Mouse (Mus musculus) retina, postnatal 7 days (tissue): Measurements from ENCODE around the gene Uba3.

Experiments used
- DNase-seq: peaks from one replicate; pipeline ENCODE4 v3.0.0-alpha.2; 2012; ENCODE audit warnings: low read depth, low spot score

The Uba3 gene

DNA sequence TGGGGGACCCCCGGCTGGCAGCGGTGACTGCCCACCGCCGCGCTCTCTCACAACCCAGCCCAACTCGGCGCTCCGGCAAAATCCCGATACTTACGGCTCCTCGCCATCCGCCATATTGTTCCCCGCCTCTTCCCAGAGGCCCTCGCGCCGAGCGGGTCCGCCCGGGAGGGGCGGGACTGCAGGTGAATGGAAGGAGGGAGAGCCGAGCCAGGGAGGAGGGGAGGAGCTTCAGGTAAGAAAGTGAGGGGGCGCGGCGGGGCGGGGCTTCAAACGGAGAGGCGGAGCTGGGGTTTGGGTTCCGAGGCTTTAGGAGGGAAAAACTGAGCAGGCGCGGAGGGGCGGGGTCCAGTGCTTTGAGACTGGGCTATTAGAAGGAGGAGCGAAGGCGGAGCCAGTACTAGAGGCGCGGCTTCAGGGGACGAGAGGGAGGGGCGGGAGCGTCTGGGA, at the start of gene Uba3:
TSS of gene Uba3 (minus strand) at position 209 of the 447 bp plus-strand sequence.
- peak; percentile 100 for DNase-seq

GRCm38 (mm10) chr6:97252711-97253221, 47.3 kb upstream of the Uba3 start, which contains the start of gene Lmod3:
Lmod3 (minus strand) TSS chr6:97252759.
- DNase-seq, result no peak

DNA sequence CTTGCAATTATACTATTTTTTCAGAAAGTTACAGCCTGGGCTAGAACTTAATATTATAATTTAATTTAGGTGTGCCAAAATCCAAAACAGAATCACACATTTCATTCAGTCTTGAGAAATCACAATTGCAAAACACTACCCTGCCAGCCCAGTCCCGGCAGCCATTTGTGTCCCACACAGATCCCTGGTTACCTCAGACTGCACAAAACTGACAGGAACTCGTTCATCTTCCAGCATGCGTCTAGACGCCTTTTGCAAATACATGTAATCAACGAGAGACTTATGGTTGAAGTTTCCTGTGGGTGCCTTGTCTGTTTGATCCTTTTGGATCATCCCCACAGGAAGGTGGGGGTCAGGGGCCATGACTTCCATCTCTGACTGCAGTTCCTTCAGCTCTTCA, 46.6 kb upstream of the Uba3 start:
- DNase-seq, result no peak

DNA sequence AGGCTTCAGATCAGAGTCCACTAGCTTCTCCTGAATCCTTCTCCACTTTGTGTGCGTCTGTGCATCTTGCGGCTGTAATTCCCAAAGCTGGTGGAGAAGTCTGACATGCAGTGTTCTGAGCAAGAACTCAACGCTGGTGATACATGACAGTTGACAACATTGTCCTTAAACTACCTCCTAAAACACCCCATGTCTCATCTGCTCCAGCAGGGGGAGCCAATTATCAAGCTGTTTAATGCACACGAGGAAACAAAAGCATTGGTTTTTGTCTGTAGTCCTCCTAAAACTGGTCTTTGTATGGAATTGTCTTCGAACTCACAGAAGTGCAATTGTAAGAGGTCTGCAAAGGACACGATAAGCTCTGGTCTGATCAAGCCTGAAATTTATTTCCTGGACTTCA, 45.5 kb upstream of the Uba3 start:
- DNase-seq, result peak; percentile 40

DNA sequence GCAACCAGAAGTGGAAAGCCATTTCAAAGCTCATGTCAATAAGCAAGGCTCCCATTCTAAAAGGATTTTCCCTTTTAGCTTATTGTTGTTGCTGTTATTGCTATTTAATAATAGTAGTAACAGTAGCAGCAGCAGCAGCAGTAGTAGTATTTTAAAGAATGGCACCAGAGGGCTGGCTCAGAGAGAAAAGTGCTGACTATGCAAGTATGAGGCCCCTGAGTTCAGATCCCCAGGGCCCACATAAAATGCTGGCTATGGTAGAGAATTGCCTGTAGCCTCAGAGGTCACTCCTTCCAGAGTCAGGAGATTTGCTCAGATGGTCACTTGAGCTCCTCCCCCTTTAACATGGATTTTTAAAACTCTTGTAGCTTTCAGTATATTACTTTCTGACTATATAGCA, 39.8 kb upstream of the Uba3 start:
- no peak for DNase-seq

- DNase-seq, result no peak
Measured at GRCm38 (mm10) chr6:97242522-97242921, 37.1 kb upstream of the Uba3 start.

- no peak for DNase-seq
Measured at GRCm38 (mm10) chr6:97240092-97240491, 34.6 kb upstream of the Uba3 start.

GRCm38 (mm10) chr6:97239360-97239759, 33.9 kb upstream of the Uba3 start:
- DNase-seq, result no peak

GRCm38 (mm10) chr6:97236088-97236487, 30.6 kb upstream of the Uba3 start:
- DNase-seq, result no peak

GRCm38 (mm10) chr6:97234911-97235668, 29.6 kb upstream of the Uba3 start:
- no peak for DNase-seq

DNA sequence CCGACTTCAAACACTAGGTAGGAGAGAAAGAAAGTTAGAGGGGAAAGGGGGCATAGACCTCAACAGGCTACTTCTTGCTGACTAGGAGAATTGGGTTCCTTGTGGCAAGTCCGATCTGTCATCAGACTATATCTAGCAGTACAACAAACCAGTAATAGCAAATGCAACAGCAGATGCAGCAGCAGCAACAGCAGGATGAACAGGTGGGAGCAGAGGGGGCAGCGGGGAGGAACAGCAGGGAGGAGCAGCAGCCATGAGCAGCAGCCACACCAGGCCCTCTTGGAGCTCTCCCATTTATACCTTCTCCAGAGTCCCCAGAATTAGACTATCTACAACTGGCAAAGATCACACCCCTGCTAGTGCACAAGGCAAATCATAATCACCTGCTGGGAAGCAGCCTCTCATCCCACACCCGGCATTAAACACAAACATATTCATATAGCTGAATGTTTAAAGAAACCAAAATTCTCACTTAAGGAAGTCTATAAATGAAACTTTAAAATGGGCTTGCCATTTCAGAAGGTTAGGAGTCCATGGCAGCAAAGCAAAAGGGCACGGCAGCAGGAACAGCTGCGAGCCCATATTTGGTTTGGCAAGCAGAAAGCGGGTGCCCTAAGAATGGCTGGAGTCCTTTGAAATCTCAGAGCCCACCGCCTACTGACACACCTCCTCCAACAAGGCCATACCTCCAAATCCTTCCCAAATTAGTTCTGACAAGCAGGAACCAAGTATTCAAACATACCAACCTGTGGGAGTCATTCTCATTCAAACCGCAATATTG, 21.8 kb upstream of the Uba3 start:
- no peak for DNase-seq

DNA sequence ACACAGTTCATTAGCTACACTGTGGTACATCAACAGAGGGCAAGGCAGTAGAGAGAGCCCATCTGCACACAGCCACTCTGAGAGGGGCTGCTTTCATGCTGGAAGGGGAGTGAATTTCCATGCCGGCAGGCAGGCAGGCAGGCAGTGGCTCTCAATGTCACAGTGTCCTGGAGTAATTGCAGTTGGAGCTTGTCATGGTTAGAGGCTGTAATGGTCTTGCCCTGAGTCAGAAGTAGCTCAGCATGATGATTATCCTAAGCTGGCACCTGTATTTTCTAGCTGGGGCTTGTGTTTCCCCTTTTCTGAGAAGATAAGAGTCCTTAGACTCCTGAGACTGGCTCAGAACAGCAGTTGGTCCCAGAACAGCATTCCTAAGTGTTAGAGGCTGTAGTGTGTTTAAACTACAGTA, 20.6 kb upstream of the Uba3 start:
- no peak for DNase-seq

- no peak for DNase-seq
Measured at GRCm38 (mm10) chr6:97224505-97224904, 19.1 kb upstream of the Uba3 start.

GRCm38 (mm10) chr6:97223566-97223965, 18.1 kb upstream of the Uba3 start:
- DNase-seq, result no peak

GRCm38 (mm10) chr6:97222931-97223467, 17.6 kb upstream of the Uba3 start:
- no peak for DNase-seq

GRCm38 (mm10) chr6:97222321-97222720, 16.9 kb upstream of the Uba3 start:
- no peak for DNase-seq

DNA sequence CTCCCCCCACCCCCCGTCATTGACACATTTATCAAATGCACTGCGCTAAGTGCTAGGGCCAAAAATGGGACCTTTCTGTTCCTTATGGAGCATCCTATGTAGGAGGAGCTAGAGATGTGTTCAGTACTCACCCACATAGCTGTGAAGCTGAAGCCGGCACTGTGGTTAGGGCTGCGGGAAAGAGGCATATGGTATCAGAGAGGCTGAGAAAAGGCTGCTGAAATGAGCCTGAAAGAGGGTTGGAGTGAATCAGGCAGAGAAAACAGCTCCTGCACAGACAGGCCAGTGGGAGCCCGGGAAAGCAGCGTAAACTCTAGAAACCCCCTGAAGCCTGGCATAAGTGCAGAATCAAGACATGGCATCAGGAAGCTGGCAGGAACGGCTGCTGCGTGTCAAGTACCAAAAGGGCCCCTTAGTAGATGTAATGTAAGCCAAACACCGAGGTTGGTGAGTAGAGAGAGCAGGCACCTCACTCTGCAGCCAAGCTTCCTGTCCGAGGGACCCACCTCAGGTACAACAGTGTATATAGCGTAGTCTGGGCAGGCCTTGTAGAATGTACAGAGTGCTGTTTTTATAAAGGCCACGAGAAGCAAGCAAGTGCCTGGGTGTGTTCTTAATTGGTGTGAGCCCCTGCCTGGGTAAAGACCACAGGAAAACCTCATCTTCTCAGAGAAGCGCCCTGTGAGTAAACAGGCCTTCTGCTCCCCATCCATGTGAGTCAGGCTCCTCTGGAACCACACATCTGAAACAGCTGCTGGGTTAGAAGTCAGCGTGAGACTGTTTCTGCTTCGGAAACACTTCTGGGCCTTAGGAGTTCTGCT, 16.0 kb upstream of the Uba3 start:
- DNase-seq, result no peak

DNA sequence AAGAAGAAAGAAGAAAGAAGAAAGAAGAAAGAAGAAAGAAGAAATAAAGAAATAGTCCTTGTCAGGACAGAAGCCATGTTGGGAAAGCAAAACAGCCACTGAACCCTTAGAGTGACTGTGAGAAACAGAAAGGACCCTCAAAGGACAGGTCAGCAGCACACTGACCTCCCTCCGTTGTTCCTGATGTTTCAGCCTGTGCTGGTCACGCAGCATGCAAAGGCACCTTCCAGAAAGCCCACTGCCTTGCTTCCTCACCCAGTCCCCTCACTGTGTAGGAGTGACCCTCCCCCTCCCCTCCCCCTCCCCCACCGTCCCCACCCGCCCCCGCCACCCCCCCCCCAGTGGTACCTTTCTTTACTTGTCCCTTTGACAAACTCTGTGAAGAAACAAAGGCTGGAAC, 15.2 kb upstream of the Uba3 start:
- no peak for DNase-seq

DNA sequence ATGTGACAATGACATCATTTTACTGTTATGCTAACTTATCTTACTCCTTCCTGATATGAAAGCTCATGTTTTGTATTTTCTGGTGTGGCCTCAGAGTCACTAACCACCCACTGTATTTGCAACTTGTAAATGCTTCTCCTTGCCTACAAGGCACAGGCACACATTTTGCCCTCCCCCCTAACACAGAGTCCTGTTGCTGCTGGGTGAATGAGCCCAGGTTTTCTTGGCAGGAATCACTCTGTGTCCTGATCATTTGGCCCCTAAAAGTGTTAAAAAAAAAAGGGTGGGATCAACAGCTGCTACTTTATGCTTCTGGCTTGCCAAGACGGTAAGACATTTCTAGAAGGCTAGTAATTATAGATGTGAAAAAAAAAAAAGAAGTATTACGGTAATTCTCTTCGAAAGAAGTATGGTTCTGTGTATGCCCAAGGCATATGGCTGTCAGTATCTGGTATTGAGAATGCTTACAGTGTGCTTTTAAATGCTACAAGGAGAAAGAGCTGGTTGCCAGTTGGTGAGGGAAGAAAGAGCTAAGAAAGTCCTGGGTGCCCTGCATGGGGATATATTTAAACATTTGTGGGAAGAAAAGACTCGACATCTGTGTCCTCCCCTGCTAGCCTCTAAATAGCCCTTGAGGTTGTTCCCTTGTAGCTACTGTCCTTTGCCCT, 10.8 kb upstream of the Uba3 start:
- no peak for DNase-seq

DNA sequence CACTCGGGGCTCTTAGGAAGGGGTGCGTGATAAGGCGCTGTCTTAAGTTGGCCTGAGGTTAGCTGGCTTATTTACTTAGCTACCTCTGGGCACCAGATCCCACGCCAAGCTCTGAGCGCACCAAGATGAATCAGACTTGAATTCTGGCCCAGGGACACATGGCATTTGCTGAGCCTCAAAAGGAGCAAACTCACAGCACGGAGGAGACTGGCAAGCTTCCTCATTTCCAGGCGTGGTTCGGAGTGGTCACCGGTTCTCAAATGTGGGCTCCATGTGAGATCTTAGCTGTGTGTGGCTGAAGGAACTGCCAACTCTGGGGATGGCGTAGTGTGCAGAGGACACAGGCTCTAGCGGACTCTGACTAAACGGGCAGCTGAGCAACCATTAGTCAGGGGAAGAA, 6.5 kb upstream of the Uba3 start:
- no peak for DNase-seq
